Mouse (Mus musculus) kidney, postnatal 0 days (tissue): ENCODE measurements around the gene Ppil1. TPM values are rescaled to one million over a fixed set of nuclear protein-coding genes. Genes with fewer than 3 reads are reported as not detected.

Experiments
- ATAC-seq: fragments of 200-750 bp; cut with Nextera tagmentation; replicated peaks from 2 replicates; pipeline ENCODE4 v1.8.0; 2017; ENCODE audit warnings: low read depth, moderate number of reproducible peaks, moderate TSS enrichment, moderate library complexity; ENCODE audit not compliant: low FRiP score
- DNase-seq: peaks from one replicate; pipeline ENCODE4 v3.0.0-alpha.2; 2016; ENCODE audit warnings: low spot score
- H3K27ac ChIP-seq: fragments of 300-500 bp; sonication (generic); 2 replicates; pipeline ENCODE4 v1.5.1; 2014; ENCODE audit warnings: mild to moderate bottlenecking
- H3K27me3 ChIP-seq: fragments of 300-500 bp; sonication (generic); 2 replicates; pipeline ENCODE4 v1.6.1; 2014; ENCODE audit warnings: low read length, mixed read lengths; ENCODE audit not compliant: insufficient read depth
- H3K36me3 ChIP-seq: fragments of 300-500 bp; sonication (generic); 2 replicates; pipeline ENCODE4 v1.6.1; 2014; ENCODE audit warnings: low read length, mixed read lengths; ENCODE audit not compliant: insufficient read depth
- H3K4me1 ChIP-seq: fragments of 300-500 bp; sonication (generic); replicated peaks from 2 replicates; pipeline ENCODE4 v1.6.1; 2014; ENCODE audit warnings: antibody characterized with exemption, low read length, mixed read lengths; ENCODE audit not compliant: insufficient read depth
- H3K4me2 ChIP-seq: fragments of 300-500 bp; sonication (generic); 2 replicates; pipeline ENCODE4 v1.6.1; 2014; ENCODE audit warnings: mild to moderate bottlenecking, low read length, moderate library complexity, mixed read lengths
- H3K4me3 ChIP-seq: fragments of 300-500 bp; sonication (generic); replicated peaks from 2 replicates; pipeline ENCODE4 v1.5.1; 2014; ENCODE audit warnings: low read depth, low read length
- H3K9ac ChIP-seq: fragments of 300-500 bp; sonication (generic); 2 replicates; pipeline ENCODE4 v1.6.1; 2014; ENCODE audit warnings: low read depth, low read length
- H3K9me3 ChIP-seq: fragments of 300-500 bp; sonication (generic); replicated peaks from 2 replicates; pipeline ENCODE4 v1.6.1; 2016; ENCODE audit warnings: low read length, inconsistent platforms, mixed read lengths
- CTCF ChIP-seq: IDR thresholded peaks from 2 replicates; pipeline ENCODE4 v1.5.1; 2016; ENCODE audit warnings: antibody characterized with exemption, low read depth, mild to moderate bottlenecking, moderate library complexity
- WGBS: fragments of 180-500 bp; shearing (Covaris S2); extraction: QIAGEN DNeasy Blood & Tissue Kit; methylation state at CpG from one replicate; pipeline ENCODE4 v1.1.7; 2014; 5-methylcytosine and 5-hydroxymethylcytosine counted together
- polyA plus RNA-seq: library from polyadenylated mRNA; unstranded; fragments of >200 nt; fragmentation: Nextera tagmentation; extraction: Ambion mirVana; gene quantifications from 2 replicates; pipeline ENCODE4 v1.2.1, GENCODE M21; 2015

Ppil1 gene
- polyA plus RNA-seq, 1 experiment from 2014 or later, result 108 TPM

GRCm38 (mm10) chr17:29231109-29231508 lies 32.9 kb downstream of the Ppil1 start:
- no peaks in the 10 kb centered on the region for H3K36me3 ChIP-seq
- no peaks in the 10 kb centered on the region for H3K27me3 ChIP-seq
- no peak overlapping the region for H3K4me2 ChIP-seq
- H3K4me3 ChIP-seq, result no peak overlapping the region
- DNase-seq (no peak), ATAC-seq (no peak)
- H3K9me3 ChIP-seq, result no peaks in the 10 kb centered on the region
- WGBS, result 58% methylated on average over 10 of the region's 10 CpGs
- H3K27ac ChIP-seq, result no peak overlapping the region
- no peaks in the 10 kb centered on the region for H3K4me1 ChIP-seq
- TF ChIP-seq CTCF, result no peak
- 0 out of 2 replicates have a peak overlapping the region, but pooled peaks have one; percentile 13 for H3K9ac ChIP-seq

- DNase-seq, result no peak
- Histone ChIP-seq H3K27ac (no peak overlapping the region), H3K27me3 (no peaks in the 10 kb centered on the region), H3K4me3 (no peak overlapping the region), H3K4me2 (no peak overlapping the region), H3K9me3 (no peaks in the 10 kb centered on the region), H3K4me1 (no peaks in the 10 kb centered on the region), H3K36me3 (no peaks in the 10 kb centered on the region), H3K9ac (no peak overlapping the region)
- 59% methylated on average over 14 of the region's 14 CpGs for WGBS
- no peak for TF ChIP-seq CTCF
- ATAC-seq, result no peak
These were observed 43.4 kb downstream of the Ppil1 start for GRCm38 (mm10) chr17:29220631-29221030.

DNA sequence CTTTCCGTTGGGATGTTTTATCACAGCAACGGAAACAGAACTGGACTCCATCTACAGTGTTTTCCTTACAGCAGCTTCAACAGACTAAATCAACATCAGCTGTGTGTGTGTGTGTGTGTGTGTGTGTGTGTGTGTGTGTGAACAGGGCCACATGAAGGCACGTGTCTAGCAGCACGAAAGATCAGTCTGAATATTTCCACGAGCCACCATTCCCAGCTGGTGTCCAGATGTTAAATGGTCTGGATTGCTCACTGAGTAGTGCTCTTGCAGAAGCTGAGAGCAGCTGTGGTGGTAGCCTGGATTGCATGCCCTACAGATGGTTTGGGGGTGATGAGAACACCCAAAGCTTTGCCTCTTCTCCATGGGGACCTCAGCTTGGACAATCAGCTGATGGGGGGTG lies 46.0 kb downstream of the Ppil1 start:
- no peak for TF ChIP-seq CTCF
- Histone ChIP-seq H3K27me3 (no peaks in the 10 kb centered on the region), H3K27ac (no peak overlapping the region), H3K4me1 (no peaks in the 10 kb centered on the region), H3K36me3 (no peaks in the 10 kb centered on the region), H3K9me3 (no peaks in the 10 kb centered on the region), H3K4me2 (no peak overlapping the region), H3K4me3 (no peak overlapping the region), H3K9ac (no peak overlapping the region)
- ATAC-seq (no peak), DNase-seq (no peak)
- 68% methylated on average over 5 of the region's 5 CpGs for WGBS

DNA sequence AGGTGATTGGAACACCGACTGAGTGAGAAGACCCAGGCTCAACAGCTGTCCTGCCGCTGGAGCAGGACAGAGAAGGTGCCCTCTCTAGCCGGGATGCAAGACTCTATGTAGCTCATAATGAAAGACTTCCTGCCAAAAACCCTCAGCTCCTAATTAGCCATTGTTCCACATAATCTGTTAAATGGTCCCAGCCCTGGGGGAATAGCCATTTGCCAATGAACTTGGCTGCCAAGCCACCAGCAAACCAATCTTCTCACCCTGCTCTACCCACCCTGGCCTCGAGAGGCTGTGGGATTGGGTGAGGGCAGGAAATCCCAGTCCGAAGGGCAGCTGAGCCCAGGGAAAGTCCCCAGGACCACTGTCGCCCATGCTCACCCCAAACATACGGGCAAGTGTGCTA lies 47.9 kb downstream of the Ppil1 start:
- ATAC-seq (no peak), DNase-seq (no peak)
- H3K27ac ChIP-seq, result no peak overlapping the region
- H3K4me1 ChIP-seq, result no peaks in the 10 kb centered on the region
- H3K9me3 ChIP-seq, result no peaks in the 10 kb centered on the region
- no peak for TF ChIP-seq CTCF
- H3K36me3 ChIP-seq, result no peaks in the 10 kb centered on the region
- no peaks in the 10 kb centered on the region for H3K27me3 ChIP-seq
- 58% methylated on average over 7 of the region's 7 CpGs for WGBS
- no peak overlapping the region for H3K4me3 ChIP-seq
- no peak overlapping the region for H3K9ac ChIP-seq
- no peak overlapping the region for H3K4me2 ChIP-seq

DNA sequence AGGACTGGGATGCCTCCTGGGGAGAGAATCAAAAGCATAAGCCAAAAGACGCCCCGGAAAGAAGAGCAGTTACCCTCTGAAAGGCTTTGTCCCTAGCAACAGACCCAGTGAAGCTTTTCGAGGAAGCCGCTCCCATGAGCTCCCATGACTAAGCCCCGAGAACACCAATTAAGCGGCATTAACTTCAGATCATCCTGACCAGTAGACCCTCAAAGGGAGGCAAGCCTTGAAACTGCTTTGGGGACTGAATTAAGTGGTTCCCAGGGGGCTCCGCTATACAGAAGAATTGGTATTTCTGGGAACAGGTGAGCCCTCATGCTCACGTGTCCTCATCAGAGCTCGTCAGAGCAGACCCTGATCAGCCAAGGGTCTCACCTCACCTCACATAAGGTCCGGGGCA lies 49.3 kb downstream of the Ppil1 start:
- WGBS, result 47% methylated on average over 10 of the region's 10 CpGs
- Histone ChIP-seq H3K36me3 (no peaks in the 10 kb centered on the region), H3K4me3 (no peak overlapping the region), H3K27ac (no peak overlapping the region), H3K4me1 (no peaks in the 10 kb centered on the region), H3K9me3 (no peaks in the 10 kb centered on the region), H3K27me3 (no peaks in the 10 kb centered on the region), H3K9ac (no peak overlapping the region), H3K4me2 (no peak overlapping the region)
- DNase-seq, result no peak
- ATAC-seq, result no peak
- TF ChIP-seq CTCF, result no peak

DNA sequence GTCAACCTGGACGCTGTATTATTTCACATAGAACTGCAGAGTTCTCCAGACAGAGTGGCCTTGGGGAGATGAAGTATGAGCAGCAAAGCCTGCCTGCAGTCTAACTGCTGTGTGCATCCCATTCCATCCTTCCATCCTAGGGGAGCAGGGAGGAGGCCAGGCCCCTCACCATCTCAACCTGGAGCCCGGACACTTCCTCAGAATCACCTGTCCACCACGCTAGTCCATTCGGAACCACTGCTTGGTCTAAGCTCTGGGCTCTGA lies 49.9 kb downstream of the Ppil1 start:
- no peaks in the 10 kb centered on the region for H3K36me3 ChIP-seq
- no peak overlapping the region for H3K4me3 ChIP-seq
- ATAC-seq (no peak), DNase-seq (no peak)
- H3K9ac ChIP-seq, result no peak overlapping the region
- no peaks in the 10 kb centered on the region for H3K9me3 ChIP-seq
- H3K27me3 ChIP-seq, result no peaks in the 10 kb centered on the region
- H3K4me1 ChIP-seq, result no peaks in the 10 kb centered on the region
- 76% methylated on average over 4 of the region's 4 CpGs for WGBS
- H3K4me2 ChIP-seq, result no peak overlapping the region
- no peak for TF ChIP-seq CTCF
- no peak overlapping the region for H3K27ac ChIP-seq

GRCm38 (mm10) chr17:29213381-29214192 lies 50.4 kb downstream of the Ppil1 start:
- DNase-seq, result no peak

More at GRCm38 (mm10) chr17:29213381-29214192, 50.4 kb downstream of the Ppil1 start:
- Histone ChIP-seq H3K9ac (no peak overlapping the region), H3K36me3 (no peaks in the 10 kb centered on the region), H3K9me3 (no peaks in the 10 kb centered on the region), H3K4me2 (no peak overlapping the region), H3K4me1 (no peaks in the 10 kb centered on the region), H3K4me3 (no peak overlapping the region), H3K27ac (no peak overlapping the region), H3K27me3 (no peaks in the 10 kb centered on the region)
- no peak for TF ChIP-seq CTCF
- no peak for ATAC-seq
- WGBS, result 19% methylated on average over 12 of the region's 12 CpGs
